Mouse (Mus musculus) heart, adult 2 months (tissue): ENCODE measurements around the gene Irak1. TPM values are rescaled to one million over a fixed set of nuclear protein-coding genes. Genes with fewer than 3 reads are reported as not detected.
A peak's percentile ranks its signal among the peaks of the same experiment; 100 is the strongest.

Source experiments
- DNase-seq, 2 experiments: peaks; one replicate each; pipeline ENCODE4 v3.0.0; 2021
- H3K27ac ChIP-seq: fragments of 200-600 bp; 2 replicates; pipeline ENCODE4 v1.8.1; 2022
- H3K27me3 ChIP-seq: fragments of 200-500 bp; 2 replicates; pipeline ENCODE4 v1.6.1; 2012; ENCODE audit warnings: mild to moderate bottlenecking, low read length, inconsistent platforms, mixed read lengths; ENCODE audit not compliant: control insufficient read depth, insufficient read depth
- H3K36me3 ChIP-seq: fragments of 200-500 bp; 2 replicates; pipeline ENCODE4 v1.6.1; 2012; ENCODE audit warnings: low read length, inconsistent platforms; ENCODE audit not compliant: control insufficient read depth, insufficient read depth
- H3K4me1 ChIP-seq: fragments of 200-500 bp; 2 replicates; pipeline ENCODE4 v1.6.1; 2011; ENCODE audit warnings: low read length; ENCODE audit not compliant: control insufficient read depth, insufficient read depth
- H3K4me3 ChIP-seq: fragments of 200-600 bp; 2 replicates; pipeline ENCODE4 v1.8.1; 2022
- H3K79me2 ChIP-seq: fragments of 200-500 bp; replicated peaks from 2 replicates; pipeline ENCODE4 v1.6.1; 2012; ENCODE audit warnings: mild to moderate bottlenecking, inconsistent platforms, low read length, moderate library complexity, mixed read lengths; ENCODE audit not compliant: control insufficient read depth, insufficient read depth
- H3K9ac ChIP-seq: fragments of 200-500 bp; 2 replicates; pipeline ENCODE4 v1.6.1; 2012; ENCODE audit warnings: low read depth, mild to moderate bottlenecking, control low read depth, inconsistent platforms, low read length, mixed read lengths
- CTCF ChIP-seq: fragments of 200-600 bp; IDR thresholded peaks from 2 replicates; pipeline ENCODE4 v1.8.1; 2022; ENCODE audit warnings: antibody characterized with exemption, mild to moderate bottlenecking, moderate library complexity
- EP300 ChIP-seq: fragments of 200-500 bp; IDR thresholded peaks from 2 replicates; pipeline ENCODE4 v1.6.1; 2011; ENCODE audit warnings: low read depth, low read length, control low read depth; ENCODE audit not compliant: insufficient read depth
- POLR2A ChIP-seq: fragments of 200-500 bp; IDR thresholded peaks from 2 replicates; pipeline ENCODE4 v1.6.1; 2011; ENCODE audit warnings: mild to moderate bottlenecking, low read depth, low read length, control low read depth; ENCODE audit not compliant: insufficient read depth
- WGBS: fragments of 180-500 bp; shearing (Covaris S2); methylation state at CpG from one replicate; pipeline ENCODE4 v1.1.7; 2018; 5-methylcytosine and 5-hydroxymethylcytosine counted together
- intact Hi-C: fragments of 180-260 bp; cut with DNase I; formaldehyde crosslinking; loops from one replicate; pipeline ENCODE4 v1.15.1; 2025
- microRNA-seq, 2 experiments: library from miRNA; unstranded; fragments of <30 nt; microRNA quantifications; one replicate each; pipeline ENCODE4 v1.2.0; 2021
- polyA plus RNA-seq: library from polyadenylated mRNA; depleted of rRNA; stranded (reverse); fragments of >200 nt; gene quantifications from 2 replicates; pipeline ENCODE4 v1.2.3, GENCODE M21; 2012; rRNA removed
- total RNA-seq, 2 experiments: library from RNA; stranded (reverse); gene quantifications; 2 replicates each; pipeline ENCODE4 v1.2.3; 2021

Irak1 gene
- total and polyA plus RNA-seq, 3 experiments, result 56.7 to 112 (median 58.0) TPM

DNA sequence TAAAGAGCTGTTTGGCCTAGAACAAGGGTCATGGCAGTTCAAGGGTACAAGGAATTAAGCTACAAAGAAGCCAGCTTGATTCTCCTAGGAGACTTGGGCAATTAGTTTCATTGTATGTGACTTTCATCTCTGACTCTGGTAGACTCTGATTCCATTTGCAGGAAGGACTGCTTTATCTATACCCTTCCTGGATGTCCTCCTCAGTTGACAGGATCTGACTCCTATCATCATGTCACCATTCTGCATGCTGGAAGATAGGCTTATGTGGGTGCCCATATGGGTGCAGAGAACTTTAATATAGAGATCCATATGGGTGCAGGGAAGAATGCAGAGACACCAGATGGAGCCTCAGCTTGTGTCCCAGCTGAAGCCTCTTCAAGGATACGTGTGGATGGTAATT, 54.6 kb downstream of the Irak1 start:
- TF ChIP-seq EP300 (no peak), CTCF (no peak)
- no peak for DNase-seq
- no peak overlapping the region for H3K9ac ChIP-seq
- WGBS, result 85% methylated on average over 1 of the region's 1 CpGs
- no peak overlapping the region for H3K27ac ChIP-seq
- no peaks in the 10 kb centered on the region for H3K36me3 ChIP-seq
- intact Hi-C loops, result loop anchor here (5.0 kb wide), 6 partner anchors 53 to 443 kb away; partner anchors contain the start of genes Fam3a, Idh3g, Ikbkg and Irak1
- H3K27me3 ChIP-seq, result no peaks in the 10 kb centered on the region
- peaks cover 4% of the 10 kb centered on the region for H3K4me1 ChIP-seq
- H3K79me2 ChIP-seq, result no peaks in the 10 kb centered on the region
- no peak overlapping the region for H3K4me3 ChIP-seq

DNA sequence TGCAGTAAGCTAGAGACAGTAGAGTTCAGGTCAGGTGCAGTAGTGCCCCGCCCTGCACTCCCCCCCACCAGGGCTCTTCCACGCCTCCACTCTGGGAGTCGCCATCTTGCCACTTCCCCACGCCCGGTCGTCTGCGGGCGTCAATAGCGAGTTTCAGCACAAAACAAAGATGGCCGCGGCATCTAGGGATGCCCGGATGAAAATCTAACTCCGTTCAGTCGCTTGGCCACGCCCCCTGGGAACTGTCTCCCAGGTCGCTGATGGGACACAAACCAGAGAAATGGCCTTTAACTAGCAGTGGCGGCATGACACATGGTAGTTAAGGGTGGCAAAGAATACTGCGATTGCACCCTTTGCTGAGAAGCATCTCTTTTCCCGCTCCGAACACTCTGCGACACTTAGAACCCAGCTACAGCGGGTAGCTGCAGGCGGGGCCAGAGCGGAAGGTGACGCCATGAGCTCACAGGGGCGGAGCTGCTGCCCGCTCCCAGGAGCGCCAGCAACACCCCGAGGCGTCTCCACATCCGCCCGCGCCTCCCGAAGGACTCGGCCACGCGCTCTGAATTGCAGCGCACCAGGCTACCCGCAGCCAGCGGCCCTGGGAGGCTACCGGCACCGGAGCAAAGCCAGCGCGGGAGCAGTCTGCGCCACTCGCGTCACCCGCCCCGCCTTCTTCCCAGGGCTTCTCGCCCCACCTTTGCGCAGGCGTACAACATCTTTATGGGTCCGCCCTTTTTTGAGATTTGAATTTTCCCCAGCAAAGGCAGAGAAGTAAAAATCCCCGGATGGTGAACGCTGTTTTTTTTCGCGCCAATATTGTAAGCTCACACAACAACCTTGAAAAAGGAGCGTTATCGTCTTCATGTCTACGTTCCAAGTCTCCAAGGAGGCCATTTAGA, 56.3 kb downstream of the Irak1 start:
- peak overlapping the region; percentile 62 for H3K4me3 ChIP-seq
- no peaks in the 10 kb centered on the region for H3K27me3 ChIP-seq
- peaks cover 5% of the 10 kb centered on the region; the same call in 1 of the 2 replicates for H3K36me3 ChIP-seq
- peaks cover 7% of the 10 kb centered on the region for H3K4me1 ChIP-seq
- peak overlapping the region; percentile 98 for H3K27ac ChIP-seq
- H3K9ac ChIP-seq, result peak overlapping the region; percentile 65
- 14% methylated on average over 60 of the region's 60 CpGs for WGBS
- peak; percentile 86 to 93 for DNase-seq
- peak; percentile 62; the same call in 1 of the 2 replicates for TF ChIP-seq POLR2A
- 0 out of 2 replicates have a peak, but pooled peaks have one; percentile 42 for TF ChIP-seq EP300
- TF ChIP-seq CTCF, result no peak
- intact Hi-C loops, result loop anchor here (2.0 to 5.0 kb wide), 7 partner anchors 55 to 445 kb away; partner anchors contain the start of genes Fam3a, Idh3g, Ikbkg and Irak1
- H3K79me2 ChIP-seq, result no peaks in the 10 kb centered on the region

DNA sequence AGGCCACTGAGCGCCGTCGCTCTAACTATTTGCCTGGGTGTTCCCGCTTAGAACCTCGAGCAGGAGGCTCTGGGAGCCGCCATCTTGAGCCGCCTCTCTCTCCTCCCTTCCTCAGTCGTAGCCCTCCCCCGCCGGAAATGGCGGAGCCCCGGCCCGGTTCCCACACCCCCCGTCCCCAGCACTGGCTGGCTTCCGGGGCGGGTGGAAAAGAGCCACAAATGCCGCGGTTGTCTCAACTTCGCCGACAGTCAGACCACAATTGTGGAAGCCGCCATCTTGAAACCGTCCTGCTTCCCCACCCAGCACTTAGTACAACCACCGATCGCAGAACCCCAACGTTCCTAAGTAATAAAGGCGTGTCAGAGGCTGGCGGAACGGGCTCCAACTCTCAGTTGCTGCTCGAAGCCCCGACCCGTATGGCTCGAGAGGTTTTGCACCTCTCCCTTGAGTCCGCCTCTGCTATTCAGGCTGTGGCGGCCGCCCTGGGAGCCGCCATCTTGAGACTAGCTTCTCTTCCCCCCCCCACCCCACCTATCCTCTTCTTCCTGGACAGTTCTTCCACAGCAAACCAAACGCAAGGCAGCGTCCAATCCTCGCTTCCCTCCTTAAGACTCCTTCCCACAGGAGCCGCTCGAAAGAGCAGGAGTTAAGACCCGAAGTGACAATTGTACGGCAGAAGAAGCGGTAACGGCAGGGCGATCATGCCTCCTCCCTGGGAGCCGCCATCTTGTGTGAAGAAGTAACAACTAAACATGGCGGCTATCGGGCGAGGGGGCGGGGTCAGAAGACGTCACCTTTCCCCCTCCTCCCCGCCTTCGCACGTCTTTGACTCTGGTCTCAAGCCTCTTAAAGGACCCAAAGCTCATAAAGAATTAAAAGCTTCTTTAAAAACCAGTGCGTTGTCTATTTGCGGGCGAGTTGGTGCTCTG, 57.2 kb downstream of the Irak1 start, which contains the start of gene Hcfc1:
Gene Hcfc1 (minus strand): TSS at position 110 of the 929 bp plus-strand sequence.
- WGBS, result 15% methylated on average over 58 of the region's 58 CpGs
- peak; percentile 61 for TF ChIP-seq POLR2A
- TF ChIP-seq CTCF, result no peak
- intact Hi-C loops, result loop anchor here (2.0 to 5.0 kb wide), 7 partner anchors 56 to 446 kb away; partner anchors contain the start of genes Fam3a, Idh3g, Ikbkg and Irak1

DNA sequence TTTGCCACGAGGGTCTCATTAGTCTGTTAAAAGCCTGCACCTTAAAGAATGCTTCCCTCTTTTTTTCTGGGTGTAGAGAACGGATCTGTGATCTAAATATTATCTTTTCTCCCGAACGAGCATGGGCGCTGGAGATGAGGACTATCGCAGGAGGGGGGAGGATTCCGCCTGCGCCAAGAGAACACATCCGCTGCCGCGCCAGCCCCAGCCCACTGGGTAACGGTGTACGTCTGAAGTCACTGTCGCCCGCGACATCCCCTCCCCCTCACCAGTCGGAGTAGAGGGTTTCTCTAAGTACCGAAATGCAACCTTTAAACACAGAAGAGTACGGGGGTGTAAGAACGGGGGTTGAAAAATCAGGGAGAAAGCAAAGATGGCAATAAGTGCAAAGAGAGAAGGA, 58.4 kb downstream of the Irak1 start:
- Histone ChIP-seq H3K4me1 (peaks cover 8% of the 10 kb centered on the region), H3K27ac (peak overlapping the region; percentile 98), H3K27me3 (no peaks in the 10 kb centered on the region), H3K9ac (peak overlapping the region; percentile 44), H3K36me3 (peaks cover 8% of the 10 kb centered on the region; the same call in 1 of the 2 replicates), H3K79me2 (no peaks in the 10 kb centered on the region), H3K4me3 (peak overlapping the region; percentile 62)
- 18% methylated on average over 20 of the region's 20 CpGs for WGBS
- TF ChIP-seq EP300 (no peak), POLR2A (no peak), CTCF (no peak)
- intact Hi-C loops, result loop anchor here (5.0 kb wide), 6 partner anchors 57 to 447 kb away; partner anchors contain the start of genes Fam3a, Idh3g, Ikbkg and Irak1
- DNase-seq, result peak in 1 of 2 experiments; percentile 57

More for the DNA sequence above, 57.2 kb downstream of the Irak1 start, which contains the start of gene Hcfc1:
- peak within 1 kb of the TSS; percentile 98 for H3K27ac ChIP-seq
- peak within 1 kb of the TSS; percentile 62 for H3K4me3 ChIP-seq
- H3K9ac ChIP-seq, result peak within 1 kb of the TSS; percentile 79
- no peaks in the 10 kb centered on the region for H3K79me2 ChIP-seq
- H3K36me3 ChIP-seq, result peaks cover 8% of the 10 kb centered on the region; the same call in 1 of the 2 replicates
- peaks cover 8% of the 10 kb centered on the region for H3K4me1 ChIP-seq
- no peaks in the 10 kb centered on the region for H3K27me3 ChIP-seq
- DNase-seq, result peak; percentile 91 to 92

DNA sequence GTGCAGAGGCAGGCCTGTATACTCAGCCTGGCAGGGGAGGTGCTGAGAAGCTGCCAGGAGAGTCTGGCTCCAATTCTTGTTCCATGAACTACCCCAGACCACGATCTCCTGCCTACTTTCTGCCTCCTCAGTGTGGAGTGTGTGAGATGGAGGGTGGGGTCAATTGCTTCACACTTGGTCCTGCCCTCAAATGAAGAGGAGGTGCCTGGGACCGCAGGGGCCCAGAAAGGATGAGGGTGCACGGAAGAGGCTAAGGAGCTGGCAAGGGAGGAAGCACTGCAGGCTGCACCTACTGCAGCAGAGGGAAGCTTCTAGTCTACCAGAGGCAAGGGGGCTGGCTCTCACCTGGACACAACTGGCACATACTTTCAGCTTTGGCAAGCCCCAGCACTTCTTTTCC, 59.4 kb downstream of the Irak1 start:
- H3K4me3 ChIP-seq, result peak overlapping the region; percentile 12; the same call in 1 of the 2 replicates
- peaks cover 8% of the 10 kb centered on the region; the same call in 1 of the 2 replicates for H3K36me3 ChIP-seq
- H3K4me1 ChIP-seq, result peaks cover 8% of the 10 kb centered on the region
- TF ChIP-seq EP300, result no peak
- no peak for TF ChIP-seq CTCF
- no peak for TF ChIP-seq POLR2A
- intact Hi-C loops, result no loop called here
- 18% methylated on average over 3 of the region's 3 CpGs for WGBS
- no peaks in the 10 kb centered on the region for H3K79me2 ChIP-seq
- H3K27ac ChIP-seq, result no peak overlapping the region
- no peaks in the 10 kb centered on the region for H3K27me3 ChIP-seq
- no peak overlapping the region; the same call in 1 of the 2 replicates for H3K9ac ChIP-seq
- peak in 1 of 2 experiments; percentile 36 for DNase-seq

Small RNA genes lying within 50 kb of the gene (microRNA-seq; reads per million reads assigned to microRNA genes)
- gene Mir5132, result 3.1 to 11.8 reads per million in 2 experiments
- gene Mir718, result 0 reads per million in 2 experiments

Other genes with a start within 250 kb of the Irak1 start
- 10 to 100 TPM; 26.1 to 29.9 TPM for gene Srpk3, start 249.5 kb downstream of the Irak1 start, total RNA-seq
- gene Srpk3, start 249.5 kb downstream of the Irak1 start, polyA plus RNA-seq, result 64.2 and 76.7 TPM in 2 replicates
- gene Idh3g, start 237.0 kb downstream of the Irak1 start, total RNA-seq, result 100 to 1,000 TPM; 573 to 710 TPM
- 1,208 and 1,962 TPM in 2 replicates for gene Idh3g, start 237.0 kb downstream of the Irak1 start, polyA plus RNA-seq
- 10 to 100 TPM; 78.1 to 81.8 TPM for gene Ssr4, start 236.9 kb downstream of the Irak1 start, total RNA-seq
- gene Ssr4, start 236.9 kb downstream of the Irak1 start, polyA plus RNA-seq, result 116 and 124 TPM in 2 replicates
- gene Pdzd4, start 198.9 kb downstream of the Irak1 start, total RNA-seq, result 1 to 10 TPM; 1.5 to 1.7 TPM
- 0.91 and 1.1 TPM in 2 replicates for gene Pdzd4, start 198.9 kb downstream of the Irak1 start, polyA plus RNA-seq
- not detected for gene Avpr2, start 131.8 kb downstream of the Irak1 start, total RNA-seq
- not detected in 2 replicates for gene Avpr2, start 131.8 kb downstream of the Irak1 start, polyA plus RNA-seq
- 1 to 10 TPM; 2.1 to 3.7 TPM for gene L1cam, start 127.8 kb downstream of the Irak1 start, total RNA-seq
- gene L1cam, start 127.8 kb downstream of the Irak1 start, polyA plus RNA-seq, result 2.9 and 3.3 TPM in 2 replicates
- gene Arhgap4, start 102.0 kb downstream of the Irak1 start, total RNA-seq, result 1 to 10 TPM; 1.5 to 1.8 TPM
- 5.7 and 7.7 TPM in 2 replicates for gene Arhgap4, start 102.0 kb downstream of the Irak1 start, polyA plus RNA-seq
- gene Naa10, start 102.0 kb downstream of the Irak1 start, total RNA-seq, result 10 to 100 TPM; 50.2 to 63.7 TPM
- gene Naa10, start 102.0 kb downstream of the Irak1 start, polyA plus RNA-seq, result 57.2 and 64.5 TPM in 2 replicates
- 1 to 10 TPM; 3.7 to 7.1 TPM for gene Renbp, start 93.1 kb downstream of the Irak1 start, total RNA-seq
- gene Renbp, start 93.1 kb downstream of the Irak1 start, polyA plus RNA-seq, result 5.1 and 7.3 TPM in 2 replicates
- 10 to 100 TPM; 37.0 to 37.9 TPM for gene Hcfc1, start 57.6 kb downstream of the Irak1 start, total RNA-seq
- 26.3 and 27.6 TPM in 2 replicates for gene Hcfc1, start 57.6 kb downstream of the Irak1 start, polyA plus RNA-seq
- gene Opn1mw, start 103.5 kb upstream of the Irak1 start, total RNA-seq, result not detected
- not detected in 2 replicates for gene Opn1mw, start 103.5 kb upstream of the Irak1 start, polyA plus RNA-seq
- 10 to 100 TPM; 27.0 to 32.6 TPM for gene Mecp2, start 111.4 kb upstream of the Irak1 start, total RNA-seq
- gene Mecp2, start 111.4 kb upstream of the Irak1 start, polyA plus RNA-seq, result 6.2 and 9.6 TPM in 2 replicates
- not detected for gene Tex28, start 143.9 kb upstream of the Irak1 start, total RNA-seq
- not detected in 2 replicates for gene Tex28, start 143.9 kb upstream of the Irak1 start, polyA plus RNA-seq
- gene Tktl1, start 153.3 kb upstream of the Irak1 start, total RNA-seq, result not detected
- not detected in 2 replicates for gene Tktl1, start 153.3 kb upstream of the Irak1 start, polyA plus RNA-seq
- 100 to 1,000 TPM in 1 of 2 experiments, 10 to 100 TPM in 1; 87.4 to 104 TPM for gene Flna, start 225.9 kb upstream of the Irak1 start, total RNA-seq
- 218 and 243 TPM in 2 replicates for gene Flna, start 225.9 kb upstream of the Irak1 start, polyA plus RNA-seq
- gene Emd, start 230.8 kb upstream of the Irak1 start, total RNA-seq, result 10 to 100 TPM; 33.8 to 37.6 TPM
- 49.5 and 75.7 TPM in 2 replicates for gene Emd, start 230.8 kb upstream of the Irak1 start, polyA plus RNA-seq
- 100 to 1,000 TPM; 200 to 274 TPM for gene Rpl10, start 246.9 kb upstream of the Irak1 start, total RNA-seq
- 593 and 754 TPM in 2 replicates for gene Rpl10, start 246.9 kb upstream of the Irak1 start, polyA plus RNA-seq